Mouse (Mus musculus) left cerebral cortex, adult 9 months (tissue): Measurements from ENCODE around the gene Zfp982.
"Not testable (repeated sequence)": the region's sequence is repeated elsewhere in the genome, so short reads cannot be mapped to it uniquely, and the experiment has no call there.

ENCODE experiments used
- DNase-seq, 2 experiments: peaks; one replicate each; pipeline ENCODE4 v3.0.0; 2022; ENCODE audit warnings: low spot score in 2 of 2

The Zfp982 gene

DNA sequence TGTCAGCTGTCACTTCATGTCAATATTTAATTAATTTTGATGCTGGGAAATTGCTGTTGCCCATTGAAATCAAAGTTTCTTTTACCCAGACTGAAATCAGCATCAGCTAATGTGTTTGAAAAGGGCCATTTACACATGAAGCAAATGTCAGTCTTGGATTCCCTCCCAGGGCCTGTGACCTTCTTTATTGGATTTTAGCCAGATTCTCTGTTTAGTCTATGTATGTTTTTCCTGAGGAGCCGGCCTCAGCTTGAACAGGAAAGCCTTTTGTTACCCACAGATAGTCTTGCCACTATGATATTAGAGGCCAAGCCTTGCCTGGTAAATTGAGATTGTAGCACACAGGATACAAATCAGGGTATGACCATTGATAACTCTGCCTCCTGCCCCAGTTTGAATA, 66.9 kb downstream of the Zfp982 start:
- not testable (repeated sequence) for DNase-seq
